In the genomic region with DNA sequence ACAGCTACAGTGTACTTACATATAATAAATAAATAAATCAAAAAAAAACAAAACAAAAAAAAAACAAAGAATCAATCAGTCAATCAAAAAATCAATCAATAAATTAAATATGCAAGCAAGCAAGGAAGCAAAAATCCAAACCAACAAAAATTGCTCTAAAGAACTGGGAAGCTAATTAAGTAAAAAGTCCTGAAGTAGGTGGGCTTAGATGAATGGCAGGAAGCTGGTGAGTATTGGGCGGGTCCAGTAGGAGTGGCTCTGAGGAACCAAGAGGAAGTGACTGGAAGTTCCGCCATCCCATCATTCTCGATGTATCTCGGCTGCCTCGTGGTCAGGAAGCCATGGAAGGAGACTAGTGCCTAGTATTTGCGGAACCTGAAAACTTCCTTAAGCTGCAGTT, we compare ENCODE assay signal across 29 mouse cellular contexts. TPM values are rescaled to one million over a fixed set of nuclear protein-coding genes. Genes with fewer than 3 reads are reported as not detected.
"Had no signal": no experiment of that assay in that cellular context is flagged by ENCODE, and none has a peak within 500 bp of the region (broad histone marks: within the 10 kb centered on the region; RNA-seq: fewer than 3 reads in every experiment).

A gene (plus strand): TSS at position 301 of the 400 bp plus-strand sequence.

RNA-seq across cellular contexts. Expression of the gene that starts here (rescaled TPM):
- total RNA-seq: hematopoietic stem cell, adult 5-6 weeks; hindbrain, postnatal 0 days; layer of hippocampus, adult 18-20 months; layer of hippocampus, adult 2 months; layer of hippocampus, adult 8-10 months; layer of hippocampus, postnatal 10 days; layer of hippocampus, postnatal 14 days; layer of hippocampus, postnatal 25 days; layer of hippocampus, postnatal 36 days; left cerebral cortex, adult 18-20 months; left cerebral cortex, adult 2 months had no signal
- polyA plus RNA-seq: heart, embryonic 11.5 days; heart, embryonic 14.5 days; heart, embryonic 15.5 days; heart, embryonic 16.5 days; hindbrain, embryonic 10.5 days; hindbrain, embryonic 12.5 days; hindbrain, embryonic 13.5 days; hindbrain, embryonic 14.5 days; hindbrain, embryonic 16.5 days; inflammation-experienced regulatory T-cells, adult 6 months; intestine, embryonic 14.5 days; intestine, embryonic 15.5 days; intestine, embryonic 16.5 days; intestine, postnatal 0 days; kidney, adult 2 months; kidney, embryonic 15.5 days; kidney, embryonic 16.5 days; large intestine, adult 2 months had no signal
